In genomic region chr14:51014724-51015123, GRCm38 (mm10) we compare ENCODE assay signal across 13 mouse cellular contexts. TPM values are rescaled to one million over a fixed set of nuclear protein-coding genes. Genes with fewer than 3 reads are reported as not detected.
"Had no signal": no experiment of that assay in that cellular context is flagged by ENCODE, and none has a peak within 500 bp of the region (broad histone marks: within the 10 kb centered on the region; RNA-seq: fewer than 3 reads in every experiment).

No protein-coding gene starts in this region.

RNA-seq across cellular contexts. Expression of gene Rnase10, which starts 7.2 kb away (rescaled TPM):
- polyA plus RNA-seq: neural tube, embryonic 13.5 days; neural tube, embryonic 15.5 days; small intestine, adult 2 months; spleen, adult 2 months; stomach, embryonic 14.5 days; thymus, postnatal 0 days had no signal

RNA-seq across cellular contexts. Expression of gene Rnase9, which starts 26.9 kb away (rescaled TPM):
- polyA plus RNA-seq: neural tube, embryonic 13.5 days; neural tube, embryonic 14.5 days; neural tube, embryonic 15.5 days; small intestine, adult 2 months; spleen, adult 2 months; stomach, embryonic 14.5 days; stomach, embryonic 15.5 days; stomach, embryonic 16.5 days; stomach, postnatal 0 days; testis, adult 2 months; thymus, adult 2 months; thymus, postnatal 0 days; urinary bladder, adult 2 months had no signal

RNA-seq across cellular contexts. Expression of gene Rnase11, which starts 35.2 kb away (rescaled TPM):
- polyA plus RNA-seq: neural tube, embryonic 13.5 days; neural tube, embryonic 14.5 days; neural tube, embryonic 15.5 days; small intestine, adult 2 months; spleen, adult 2 months; stomach, embryonic 14.5 days; stomach, embryonic 15.5 days; stomach, embryonic 16.5 days; stomach, postnatal 0 days; thymus, adult 2 months; thymus, postnatal 0 days; urinary bladder, adult 2 months had no signal

RNA-seq across cellular contexts. Expression of gene Rnase12, which starts 42.7 kb away (rescaled TPM):
- polyA plus RNA-seq: neural tube, embryonic 13.5 days; neural tube, embryonic 14.5 days; neural tube, embryonic 15.5 days; small intestine, adult 2 months; testis, adult 2 months; urinary bladder, adult 2 months had no signal

RNA-seq across cellular contexts. Expression of gene Pnp2, which starts 58.9 kb away (rescaled TPM):
- polyA plus RNA-seq: neural tube, embryonic 13.5 days; stomach, embryonic 14.5 days had no signal
